Mouse (Mus musculus) urinary bladder, postnatal 25 days (tissue): Measurements from ENCODE around the gene Rasl10a.
A peak's percentile ranks its signal among the peaks of the same experiment; 100 is the strongest.

Experiments used
- DNase-seq: peaks from one replicate; pipeline ENCODE4 v3.0.0; 2022; ENCODE audit warnings: low spot score

Gene Rasl10a

GRCm38 (mm10) chr11:5057856-5058641 is at the start of gene Rasl10a:
Gene Rasl10a, plus strand, starts transcription at chr11:5058128.
- DNase-seq, result peak; percentile 42

DNA sequence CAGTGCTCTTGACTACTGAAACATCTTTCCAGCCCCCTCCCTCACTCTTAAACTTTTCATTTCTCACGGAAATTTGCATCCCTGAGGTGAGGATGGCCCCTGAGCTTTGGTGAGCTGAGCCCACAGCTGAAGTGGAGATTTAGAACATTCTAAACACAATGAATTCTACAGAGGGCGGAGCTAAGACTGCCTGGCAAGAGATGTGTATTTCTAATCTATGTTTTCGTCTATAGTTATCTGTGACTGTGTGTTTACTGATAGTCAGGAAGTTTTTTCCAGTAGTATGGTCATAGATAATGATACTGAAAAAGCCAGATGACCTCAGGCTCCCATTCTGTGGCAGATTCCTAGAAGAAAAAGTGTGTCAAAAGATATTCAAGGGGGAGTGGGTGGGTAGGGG is 49.1 kb upstream of the Rasl10a start:
- no peak for DNase-seq

DNA sequence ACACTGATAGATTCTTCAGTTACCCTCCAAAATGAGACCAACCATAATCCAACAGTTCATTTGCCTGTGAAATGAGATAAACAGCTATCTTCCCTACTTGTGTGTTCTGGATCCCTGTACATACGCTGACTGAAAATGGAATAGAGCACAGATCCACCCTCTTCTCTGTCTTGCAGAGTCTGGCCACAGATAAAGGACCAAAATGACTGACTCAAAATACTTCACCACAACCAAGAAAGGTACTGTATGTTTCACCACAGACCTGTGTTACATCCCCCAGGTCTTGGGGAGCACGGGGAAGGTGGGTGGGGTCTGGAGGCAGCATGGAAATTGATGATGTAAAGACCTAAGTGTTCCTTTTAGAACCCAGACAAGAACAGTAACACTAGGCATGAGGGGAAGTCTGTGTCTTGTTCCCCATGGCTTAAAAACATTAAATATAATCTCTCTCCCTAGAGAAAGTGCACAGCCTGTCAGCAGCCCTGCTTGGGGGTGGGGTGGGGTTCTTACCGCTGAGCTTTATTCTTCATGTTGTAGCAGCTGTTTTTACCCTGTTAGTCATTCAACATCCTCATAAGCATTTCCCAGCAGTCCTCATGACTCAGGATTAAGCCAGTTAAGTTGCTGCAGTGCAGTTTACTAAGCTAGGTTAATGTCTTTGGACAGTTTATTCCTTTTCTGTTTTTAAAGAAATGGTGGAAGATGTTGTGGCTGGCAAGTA is 48.4 kb upstream of the Rasl10a start:
- no peak for DNase-seq

DNA sequence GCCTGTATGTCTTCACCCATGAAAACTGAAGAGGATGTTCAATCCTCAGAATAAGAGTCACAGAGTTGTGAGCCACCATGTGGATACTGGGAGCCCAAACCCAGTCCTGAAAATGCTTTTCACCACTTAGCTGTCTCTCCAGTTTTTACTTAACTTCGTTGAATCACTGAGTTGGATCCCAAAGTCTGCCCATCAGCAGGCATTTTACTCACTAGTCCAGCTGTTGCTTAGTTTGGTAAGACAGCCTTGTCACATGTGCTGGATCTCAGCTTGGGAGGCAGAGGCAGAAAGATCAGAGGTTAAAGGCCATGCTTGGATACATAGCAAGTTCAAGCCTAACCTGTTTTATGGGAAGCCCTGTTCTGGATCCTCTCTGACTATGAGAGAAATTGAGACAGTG is 47.7 kb upstream of the Rasl10a start:
- DNase-seq, result no peak

GRCm38 (mm10) chr11:5011480-5011879 is 46.4 kb upstream of the Rasl10a start:
- DNase-seq, result no peak

DNA sequence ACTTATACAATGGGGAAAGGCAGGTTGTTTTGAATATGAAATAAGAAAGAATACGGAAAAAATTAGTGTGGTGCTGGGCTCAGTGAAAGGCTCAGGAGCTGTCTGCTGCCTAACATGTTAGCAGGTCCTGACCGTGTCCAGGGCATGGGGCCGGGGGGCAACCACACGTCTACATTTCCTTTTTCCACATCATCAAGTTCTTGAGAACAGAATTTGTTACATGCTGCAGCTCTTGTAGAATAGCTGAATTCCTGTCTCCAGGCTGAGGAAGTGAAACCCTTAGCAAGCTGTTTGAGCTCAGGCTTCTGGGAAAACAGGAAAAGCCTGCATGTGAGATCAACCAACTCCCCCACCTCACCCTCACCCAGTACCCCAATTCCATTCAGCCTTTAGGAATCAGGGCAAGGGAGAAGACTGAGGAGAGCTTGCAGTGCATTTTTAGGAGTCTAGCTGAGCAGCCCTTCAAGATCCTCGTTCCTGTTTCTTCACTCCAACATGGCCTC is 45.7 kb upstream of the Rasl10a start:
- DNase-seq, result no peak

DNA sequence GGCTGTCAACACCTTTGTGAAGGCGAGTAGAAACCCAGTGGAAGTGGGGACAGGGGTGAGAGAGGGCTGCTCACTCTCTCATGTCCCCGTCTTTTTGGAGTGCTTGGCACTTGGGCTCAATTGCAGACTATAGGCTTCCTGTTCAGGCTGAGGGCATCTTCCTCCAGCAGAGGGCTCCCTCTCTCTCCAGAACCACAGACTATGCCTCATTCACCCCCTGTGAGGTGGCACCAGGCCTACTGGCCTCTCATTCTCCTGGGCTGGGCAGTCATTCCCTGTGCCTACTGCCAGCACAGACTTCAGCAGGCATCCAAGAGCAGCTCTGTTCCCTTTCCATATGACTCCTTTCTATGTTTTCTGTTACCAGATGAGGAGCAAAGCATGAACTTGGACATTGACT is 42.2 kb upstream of the Rasl10a start:
- peak; percentile 57 for DNase-seq

- DNase-seq, result no peak
These were observed 41.6 kb upstream of the Rasl10a start for GRCm38 (mm10) chr11:5016286-5016685.

DNA sequence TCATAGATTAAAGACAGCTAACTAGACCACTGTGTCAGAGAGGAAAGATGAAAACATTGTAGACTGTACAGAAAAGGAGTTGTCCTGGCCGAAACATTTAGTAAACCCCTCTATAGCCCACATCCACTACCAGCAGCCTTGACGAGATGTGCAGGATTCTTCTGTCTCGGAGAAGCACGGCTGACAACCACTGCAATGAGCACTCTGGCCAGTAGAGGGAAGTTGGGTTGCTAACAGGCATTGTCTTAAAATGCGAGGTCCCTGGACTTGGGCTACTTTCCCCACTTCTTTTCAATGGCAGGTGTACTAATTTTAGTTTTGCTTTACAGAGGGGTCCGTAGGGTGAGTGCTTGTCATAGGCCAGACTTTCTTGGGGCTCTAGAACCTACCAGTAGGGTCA is 40.4 kb upstream of the Rasl10a start:
- DNase-seq, result no peak

DNA sequence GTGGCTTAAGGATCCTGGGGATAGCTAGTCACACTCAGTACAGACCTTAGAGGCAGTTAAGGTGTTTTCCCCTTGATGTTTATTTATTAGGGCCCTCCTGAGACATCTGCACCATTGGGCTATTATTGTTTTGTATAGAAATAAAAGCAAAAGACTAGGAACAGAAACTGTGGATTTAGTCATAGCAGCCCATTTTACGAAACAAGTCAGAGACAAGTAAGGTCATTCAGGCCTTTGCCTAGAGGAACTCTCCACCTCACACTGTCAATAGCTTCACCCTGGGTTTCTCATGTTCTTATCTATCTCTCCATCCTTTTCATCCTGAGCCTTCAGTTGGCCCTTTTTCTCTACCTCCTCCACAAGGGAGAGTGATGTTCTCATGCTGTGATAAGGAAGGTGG is 32.8 kb upstream of the Rasl10a start:
- no peak for DNase-seq

DNA sequence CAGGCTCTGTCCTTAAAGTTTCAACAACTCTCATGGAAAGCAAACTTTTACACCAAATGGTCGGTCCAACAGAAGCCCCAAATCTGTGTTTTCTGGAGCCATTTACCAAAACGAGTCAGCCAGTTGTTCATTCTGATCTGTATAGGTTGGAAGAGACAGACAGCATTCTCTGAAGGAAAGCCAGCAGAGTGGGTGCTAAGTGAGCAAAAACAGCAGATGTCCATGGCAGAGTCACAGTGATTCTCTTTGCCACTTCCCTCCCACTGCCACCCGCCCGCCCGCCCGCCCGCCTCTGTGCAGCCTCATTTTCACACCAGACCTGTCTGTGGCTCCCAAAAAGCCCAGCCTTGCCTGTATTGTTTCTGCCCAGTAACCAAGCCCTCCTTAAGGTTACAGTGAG is 29.7 kb upstream of the Rasl10a start:
- DNase-seq, result no peak

DNA sequence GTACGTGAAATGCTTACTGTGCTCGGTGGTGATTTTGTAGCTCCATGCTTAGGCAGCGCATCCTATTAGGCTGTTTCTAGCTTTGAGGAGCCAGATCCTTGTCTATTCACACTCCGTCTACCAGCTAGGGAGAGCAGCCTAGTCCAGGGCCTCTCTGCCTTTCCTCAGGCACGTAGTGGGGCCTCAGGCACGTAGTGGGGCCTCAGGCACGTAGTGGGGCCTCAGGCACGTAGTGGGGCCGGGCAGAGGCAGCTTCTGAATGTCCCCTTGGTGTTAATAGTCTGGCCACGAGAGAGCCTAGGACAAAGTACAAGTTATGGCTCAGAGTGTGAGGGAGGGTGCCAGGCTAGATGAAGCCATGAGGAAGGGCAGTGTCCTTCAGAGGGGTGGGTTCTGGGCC is 25.2 kb upstream of the Rasl10a start:
- no peak for DNase-seq

DNA sequence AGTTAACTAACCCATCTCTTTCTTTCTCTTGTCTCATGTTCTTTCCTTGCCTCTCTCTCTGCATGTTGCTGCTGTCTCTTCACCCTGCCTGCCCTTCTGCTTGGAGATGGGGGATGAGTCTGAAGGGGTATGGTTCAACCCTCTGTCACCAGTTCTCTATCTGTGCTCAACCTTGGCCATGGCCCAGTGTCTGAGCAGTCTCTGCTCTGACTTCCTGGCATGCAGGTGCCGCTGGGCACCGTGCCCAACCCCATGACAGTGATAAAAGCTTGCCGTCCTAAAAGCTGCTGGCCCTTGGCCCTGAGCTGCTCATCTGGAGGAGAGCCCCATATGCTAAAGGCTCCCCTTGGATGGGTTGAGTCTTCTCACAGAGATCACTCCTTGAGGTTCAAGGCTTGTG is 24.8 kb upstream of the Rasl10a start:
- no peak for DNase-seq

DNA sequence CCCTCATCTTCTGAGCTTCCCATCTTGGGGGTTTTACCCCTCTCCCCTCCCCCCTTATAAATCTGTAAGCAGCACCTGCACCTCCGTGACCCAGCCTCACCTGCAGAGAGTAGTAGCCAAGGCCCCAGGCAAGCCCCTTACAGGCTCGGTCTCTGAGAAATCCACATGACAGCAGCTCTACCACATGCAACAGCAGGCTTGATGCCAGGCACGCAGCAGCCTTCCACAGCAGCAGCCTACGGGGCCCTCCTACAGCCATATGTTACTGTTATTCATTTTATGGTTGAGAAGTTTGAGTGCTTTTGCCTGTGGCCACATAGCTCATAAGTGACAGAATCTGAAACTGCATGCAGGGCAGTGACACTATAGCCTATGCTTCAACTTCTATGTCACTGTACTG is 22.5 kb upstream of the Rasl10a start:
- no peak for DNase-seq

GRCm38 (mm10) chr11:5037146-5037854 is 20.6 kb upstream of the Rasl10a start:
- DNase-seq, result peak; percentile 48

DNA sequence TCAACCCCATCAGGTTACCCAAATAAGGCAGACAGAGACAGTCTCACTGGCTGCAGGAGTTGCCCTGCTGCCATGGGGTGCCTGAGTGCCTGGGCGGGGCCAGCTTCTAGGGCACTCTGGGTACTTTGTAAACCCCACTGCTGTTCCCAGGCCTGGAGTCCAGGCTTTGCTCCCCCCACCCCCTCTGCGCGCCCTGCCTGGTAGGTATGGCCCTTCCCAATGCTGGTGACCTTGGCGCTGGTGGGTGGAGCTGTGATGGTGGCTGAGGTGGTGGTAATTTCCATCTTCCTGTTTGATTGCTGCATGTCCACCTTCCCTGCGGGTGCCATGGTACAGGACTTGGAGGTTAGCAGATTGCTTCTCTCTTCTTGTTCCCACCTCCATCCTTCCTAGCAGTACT is 17.3 kb upstream of the Rasl10a start:
- no peak for DNase-seq

DNA sequence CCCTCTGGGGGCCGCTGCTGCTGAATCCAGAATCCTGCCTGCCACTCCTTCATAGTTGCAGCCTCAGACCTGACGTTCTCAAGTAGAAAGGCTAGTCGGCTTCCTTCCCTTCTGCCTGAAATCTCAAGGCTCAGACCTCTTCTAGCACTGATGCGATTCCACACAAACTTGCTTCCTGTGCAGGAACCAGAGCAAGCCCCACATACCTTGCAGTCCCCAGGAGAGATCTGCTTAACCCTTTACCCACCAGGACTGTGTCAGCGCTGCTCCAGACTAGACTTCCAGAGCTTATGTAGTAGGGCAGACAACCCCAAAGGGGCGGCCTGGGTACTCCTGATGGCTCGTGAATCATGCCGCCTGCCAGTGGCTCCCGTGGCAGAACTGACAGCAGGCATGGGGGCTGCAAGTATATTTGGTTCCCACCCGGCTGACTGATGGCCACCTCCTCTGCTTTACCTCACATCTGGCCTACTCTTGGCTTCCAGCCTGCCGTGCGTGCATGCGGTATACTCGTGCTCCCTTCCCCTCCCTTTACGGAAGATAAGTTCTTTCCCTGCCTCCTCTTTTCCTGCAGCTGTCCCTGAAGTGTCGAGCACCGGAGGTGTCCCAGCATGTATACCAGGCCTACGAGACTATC is 16.7 kb upstream of the Rasl10a start:
- no peak for DNase-seq

- no peak for DNase-seq
These were observed 15.1 kb upstream of the Rasl10a start for GRCm38 (mm10) chr11:5042645-5043381.

DNA sequence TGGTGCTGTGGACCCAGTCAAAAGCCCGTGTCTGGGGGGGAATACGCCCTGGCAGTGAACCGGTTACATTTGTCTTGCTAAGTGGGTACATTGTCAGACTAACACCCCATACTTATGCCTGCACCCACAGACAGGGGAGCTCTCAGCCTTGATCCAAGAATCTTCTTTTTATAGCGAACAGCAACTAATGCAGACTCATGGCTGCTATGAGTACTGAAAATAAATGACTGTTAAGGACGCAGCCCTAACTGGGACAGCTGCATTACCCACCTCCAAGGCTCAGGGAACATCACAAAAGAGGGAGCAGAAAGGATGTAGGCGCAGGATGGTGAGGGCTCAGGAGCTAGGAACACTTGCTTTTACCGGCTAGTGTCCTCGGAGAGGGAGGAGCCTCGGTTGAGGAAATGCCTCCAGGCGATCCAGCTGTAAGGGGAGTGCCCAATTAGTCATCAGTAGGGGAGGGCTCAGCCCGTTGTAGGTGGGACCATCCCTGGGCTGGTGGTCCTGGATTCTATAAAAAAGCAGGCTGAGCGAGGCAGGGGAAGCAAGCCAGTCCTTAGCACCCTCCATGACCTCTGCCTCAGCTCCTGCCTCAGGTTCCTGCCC is 11.5 kb upstream of the Rasl10a start:
- DNase-seq, result no peak

- no peak for DNase-seq
These were observed 6.3 kb upstream of the Rasl10a start for GRCm38 (mm10) chr11:5051629-5052028.

DNA sequence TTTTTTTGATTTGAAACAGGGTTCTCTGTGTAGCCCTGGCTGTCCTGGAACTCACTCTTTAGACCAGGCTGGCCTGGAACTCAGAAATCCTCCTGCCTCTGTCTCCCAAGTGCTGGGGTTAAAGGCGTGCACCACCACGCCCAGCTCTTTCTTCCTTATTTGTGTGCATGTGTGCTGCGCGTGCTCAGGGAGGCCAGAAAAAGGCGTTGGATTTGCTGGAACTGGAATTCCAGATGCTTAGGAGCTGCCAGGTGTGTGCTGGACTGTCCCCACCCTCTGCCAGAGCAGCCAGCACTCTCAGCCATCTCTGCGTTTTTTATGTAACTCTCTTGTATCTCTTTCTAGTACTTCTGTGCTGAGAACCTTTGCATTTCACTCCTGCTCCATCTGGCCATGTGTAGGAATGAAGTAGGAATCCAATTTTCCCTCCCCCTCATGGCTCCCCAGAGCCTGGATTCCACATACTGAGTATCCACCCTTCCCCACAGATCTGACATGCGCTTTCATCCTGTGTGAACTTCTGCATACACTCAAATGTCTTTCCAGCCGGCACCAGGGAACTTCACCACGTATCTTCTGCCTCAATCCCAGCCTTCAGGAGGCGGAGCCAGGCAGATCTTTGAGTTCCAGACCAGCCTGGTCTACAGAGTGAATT is 5.6 kb upstream of the Rasl10a start:
- no peak for DNase-seq
